Mouse (Mus musculus) C2C12 (cell line): ENCODE measurements at regions not wholly inside any gene's neighbourhood (a gene's known extent, or its start where the extent isn't known, plus 50 kb on each side); places are given as distances from the start of the nearest gene placed in this dataset.
"Not testable (repeated sequence)": the region's sequence is repeated elsewhere in the genome, so short reads cannot be mapped to it uniquely, and the experiment has no call there.

Source experiments
- H3K27me3 ChIP-seq: one replicate; pipeline ENCODE4 v1.6.1; 2011; ENCODE audit not compliant: control insufficient read depth, insufficient read depth, insufficient read length
- H3K36me3 ChIP-seq: one replicate; pipeline ENCODE4 v1.6.1; 2011; ENCODE audit not compliant: control insufficient read depth, insufficient read depth
- H3K4me3 ChIP-seq: one replicate; pipeline ENCODE4 v1.5.1; 2011; ENCODE audit warnings: mild to moderate bottlenecking, control low read depth; ENCODE audit not compliant: poor library complexity, insufficient read depth, severe bottlenecking
- H3K79me2 ChIP-seq: one replicate; pipeline ENCODE4 v1.6.1; 2011; ENCODE audit not compliant: control insufficient read depth, insufficient read depth
- H3K79me3 ChIP-seq: one replicate; pipeline ENCODE4 v1.6.1; 2011; ENCODE audit warnings: low read depth, control low read depth
- H3ac ChIP-seq: one replicate; pipeline ENCODE3; 2011; ENCODE audit warnings: low read depth; ENCODE audit not compliant: control insufficient read depth, insufficient read length
- CTCF ChIP-seq: IDR thresholded peaks from one replicate; pipeline ENCODE4 v1.5.1; 2011; ENCODE audit not compliant: control insufficient read depth, insufficient read depth, insufficient read length
- MAX ChIP-seq: IDR thresholded peaks from one replicate; pipeline ENCODE4 v1.6.1; 2011; ENCODE audit warnings: mild to moderate bottlenecking, control low read depth
- MYOD1 ChIP-seq: IDR thresholded peaks from one replicate; pipeline ENCODE4 v1.6.1; 2011; ENCODE audit warnings: low read depth; ENCODE audit not compliant: control insufficient read depth, insufficient read length
- MYOG ChIP-seq: IDR thresholded peaks from one replicate; pipeline ENCODE4 v1.6.1; 2011; ENCODE audit not compliant: control insufficient read depth, insufficient read length; ENCODE audit errors: extremely low read depth
- USF1 ChIP-seq: IDR thresholded peaks from one replicate; pipeline ENCODE4 v1.6.1; 2011; ENCODE audit warnings: low read depth, mild to moderate bottlenecking, control low read depth, moderate library complexity

DNA sequence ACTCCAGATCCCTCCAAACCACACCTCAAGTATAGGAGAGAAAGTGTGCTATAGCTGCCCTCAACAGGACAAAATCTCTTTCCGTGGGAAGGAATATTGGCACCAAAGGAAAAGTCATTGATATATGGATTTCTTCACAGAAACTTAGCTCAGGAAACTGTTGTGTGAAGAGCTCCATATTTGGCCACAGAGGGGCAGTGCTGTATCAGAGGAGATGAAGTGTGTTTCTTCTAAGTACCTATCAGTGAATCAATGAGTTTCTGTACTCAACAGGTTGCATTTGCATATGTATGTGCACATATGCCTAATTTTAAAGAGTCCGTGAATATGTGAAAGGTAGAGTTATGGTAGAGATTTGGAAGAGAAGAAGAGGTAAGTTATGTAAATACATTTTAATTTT lies 493.3 kb downstream of the Dad1 start:
- not testable (repeated sequence) for H3ac ChIP-seq, H3K4me3 ChIP-seq, H3K27me3 ChIP-seq, H3K79me2 ChIP-seq, H3K79me3 ChIP-seq, H3K36me3 ChIP-seq

DNA sequence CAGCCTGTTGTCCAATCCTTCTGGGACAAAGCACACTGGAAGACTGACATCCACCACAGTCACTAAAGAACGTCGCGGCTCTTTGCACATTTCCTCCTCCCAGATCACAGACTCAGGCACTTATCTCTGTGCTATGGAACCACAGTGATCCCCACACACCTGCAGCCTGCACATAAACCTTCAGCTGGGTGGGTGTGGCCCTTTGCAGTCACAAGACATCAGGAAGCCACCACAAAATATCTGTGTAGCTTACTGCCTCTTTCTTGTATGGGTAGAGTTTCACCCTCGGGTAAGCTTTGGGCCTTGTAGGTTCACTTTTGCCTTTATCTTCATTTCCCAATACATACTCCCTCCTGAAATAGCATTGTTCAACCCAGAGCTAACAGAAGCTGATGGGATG lies 496.1 kb downstream of the Dad1 start:
- not testable (repeated sequence) for H3K79me3 ChIP-seq, H3K79me2 ChIP-seq, H3ac ChIP-seq, H3K36me3 ChIP-seq, H3K27me3 ChIP-seq, H3K4me3 ChIP-seq

GRCm38 (mm10) chr14:53757095-53757494 lies 496.8 kb downstream of the Dad1 start:
- not testable (repeated sequence) for H3K27me3 ChIP-seq, H3K79me2 ChIP-seq, H3K79me3 ChIP-seq, H3K36me3 ChIP-seq, H3K4me3 ChIP-seq, H3ac ChIP-seq

DNA sequence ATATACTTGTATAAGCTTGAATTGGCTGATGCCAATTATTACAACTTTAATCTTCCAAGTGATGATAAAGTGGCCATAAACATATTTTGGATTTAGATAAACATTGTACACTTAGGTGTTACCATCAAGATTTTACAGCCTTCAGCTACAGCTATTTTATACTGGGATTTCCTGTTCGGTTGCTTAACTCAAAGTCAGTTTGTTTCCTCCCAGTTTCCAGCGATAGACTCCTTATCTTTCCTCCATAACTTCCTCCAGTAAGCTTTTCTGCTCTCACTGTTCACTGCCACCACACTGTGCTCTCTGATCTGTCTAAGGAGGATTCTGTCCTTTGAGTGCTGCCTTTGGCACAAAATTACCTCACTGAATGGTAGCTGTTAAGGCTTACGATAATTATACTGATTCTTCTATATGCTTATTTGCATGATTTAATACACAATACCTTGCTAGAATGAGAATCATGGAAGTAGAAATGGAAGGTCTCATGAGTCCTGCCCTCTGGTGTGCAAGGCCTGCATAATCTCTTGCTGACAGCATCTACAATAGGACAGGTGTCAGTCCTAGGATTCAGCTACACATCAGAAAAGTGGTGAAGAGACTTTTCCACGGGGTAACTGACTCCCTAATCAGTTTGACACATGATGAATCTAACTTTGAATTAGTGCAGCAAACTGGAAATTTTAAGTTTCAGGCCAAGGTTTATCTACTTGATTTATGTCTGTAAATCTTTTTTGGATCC lies 503.0 kb downstream of the Dad1 start:
- TF ChIP-seq MYOD1 (no peak), MAX (no peak), CTCF (no peak), MYOG (no peak), USF1 (no peak)

GRCm38 (mm10) chr14:53743552-53743951 lies 510.4 kb downstream of the Dad1 start:
- not testable (repeated sequence) for H3K79me3 ChIP-seq, H3K4me3 ChIP-seq, H3K27me3 ChIP-seq

More for the DNA sequence above, 503.0 kb downstream of the Dad1 start:
- Histone ChIP-seq H3K4me3 (no peak overlapping the region), H3K79me3 (no peaks in the 10 kb centered on the region), H3K36me3 (no peaks in the 10 kb centered on the region), H3K27me3 (no peaks in the 10 kb centered on the region), H3ac (no peak overlapping the region), H3K79me2 (no peaks in the 10 kb centered on the region)

DNA sequence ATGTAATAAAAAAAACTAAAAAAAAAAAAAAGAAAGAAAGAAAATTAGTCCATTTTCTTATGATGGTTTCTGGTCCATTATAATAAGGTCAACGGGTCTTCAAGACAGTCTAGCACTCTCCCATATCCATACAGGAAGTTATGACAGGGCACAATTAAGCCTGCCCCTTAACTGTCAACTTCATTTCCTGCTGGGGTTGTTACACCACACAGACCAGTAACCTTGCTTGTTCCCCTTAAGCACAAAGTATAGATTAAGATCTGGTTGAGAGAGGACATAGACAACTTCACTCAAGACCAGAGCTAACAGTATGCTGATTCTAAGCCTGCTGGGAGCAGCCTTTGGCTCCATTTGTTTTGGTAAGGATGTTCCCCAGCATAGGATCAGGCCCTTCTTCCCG lies 511.0 kb downstream of the Dad1 start:
- not testable (repeated sequence) for H3ac ChIP-seq, H3K4me3 ChIP-seq, H3K27me3 ChIP-seq, H3K79me2 ChIP-seq, H3K79me3 ChIP-seq, H3K36me3 ChIP-seq

More at GRCm38 (mm10) chr14:53743552-53743951, 510.4 kb downstream of the Dad1 start:
- not testable (repeated sequence) for H3K79me2 ChIP-seq, H3ac ChIP-seq, H3K36me3 ChIP-seq

GRCm38 (mm10) chr14:53741246-53741645 lies 512.7 kb downstream of the Dad1 start:
- H3K79me3 ChIP-seq, H3K4me3 ChIP-seq, H3ac ChIP-seq, H3K27me3 ChIP-seq, H3K36me3 ChIP-seq, H3K79me2 ChIP-seq: not testable (repeated sequence)

DNA sequence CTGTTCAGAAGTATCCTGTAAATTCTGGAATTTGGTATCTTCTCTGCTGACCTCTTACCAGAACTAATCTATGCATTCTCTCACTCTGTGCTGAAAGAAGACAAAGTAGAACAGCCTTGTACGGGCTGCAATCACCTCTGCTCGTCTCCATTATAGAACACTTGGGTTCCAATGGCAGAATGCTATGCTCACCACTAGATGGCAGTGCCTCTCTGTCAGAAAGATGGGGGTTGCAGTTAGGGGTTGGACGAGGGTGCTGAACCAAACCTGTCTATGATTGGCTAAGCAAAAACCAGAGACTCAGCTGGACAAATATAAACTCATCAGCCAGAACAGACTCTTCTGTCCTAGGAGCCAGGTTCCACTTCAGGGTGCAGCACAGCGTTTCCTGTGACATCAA lies 515.9 kb downstream of the Dad1 start:
- not testable (repeated sequence) for H3K79me2 ChIP-seq, H3K4me3 ChIP-seq

GRCm38 (mm10) chr14:53736274-53736673 lies 517.6 kb downstream of the Dad1 start:
- not testable (repeated sequence) for H3K27me3 ChIP-seq, H3K4me3 ChIP-seq, H3K79me3 ChIP-seq, H3K79me2 ChIP-seq, H3K36me3 ChIP-seq, H3ac ChIP-seq

More for the DNA sequence above, 515.9 kb downstream of the Dad1 start:
- not testable (repeated sequence) for H3ac ChIP-seq, H3K36me3 ChIP-seq, H3K27me3 ChIP-seq, H3K79me3 ChIP-seq

DNA sequence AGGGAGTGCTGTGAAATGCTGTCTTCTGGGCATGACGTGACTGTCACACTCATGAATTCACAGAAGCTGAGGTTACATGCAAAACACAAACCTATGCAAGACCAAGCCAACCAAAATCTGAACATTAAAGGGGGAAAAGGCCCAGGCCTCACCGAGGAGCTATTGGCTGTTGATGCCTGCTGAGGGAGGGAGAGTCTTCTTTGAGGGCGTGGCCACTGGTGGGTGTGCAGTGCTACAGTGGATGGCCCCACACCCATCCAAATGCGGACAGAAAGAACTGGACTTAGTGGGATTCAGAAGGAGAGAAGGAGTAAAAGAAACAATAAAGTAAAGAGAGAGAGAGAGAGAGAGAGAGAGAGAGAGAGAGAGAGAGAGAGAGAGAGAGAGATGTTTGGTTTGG lies 522.3 kb downstream of the Dad1 start:
- not testable (repeated sequence) for H3K4me3 ChIP-seq, H3K27me3 ChIP-seq, H3ac ChIP-seq, H3K36me3 ChIP-seq, H3K79me2 ChIP-seq, H3K79me3 ChIP-seq

DNA sequence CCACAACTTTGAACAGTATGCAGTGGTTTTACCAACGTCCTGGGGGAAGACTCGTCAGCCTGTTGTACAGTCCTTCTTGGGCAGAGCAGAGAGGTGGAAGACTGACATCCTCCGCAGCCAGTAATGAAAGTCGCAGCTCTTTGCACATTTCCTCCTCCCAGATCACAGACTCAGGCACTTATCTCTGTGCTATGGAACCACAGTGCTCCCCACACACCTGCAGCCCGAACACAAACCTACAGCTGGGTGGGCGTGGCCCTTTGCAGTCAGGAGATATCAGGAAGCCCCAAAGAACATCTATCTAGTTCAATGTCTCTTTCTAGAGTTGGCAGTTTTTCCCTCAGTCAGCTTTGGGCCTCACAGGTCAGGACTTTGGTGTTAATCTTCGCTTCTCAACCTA lies 524.0 kb downstream of the Dad1 start:
- H3K79me2 ChIP-seq, H3ac ChIP-seq, H3K4me3 ChIP-seq, H3K79me3 ChIP-seq, H3K36me3 ChIP-seq, H3K27me3 ChIP-seq: not testable (repeated sequence)
